Mouse (Mus musculus) adrenal gland, postnatal 25 days (tissue): ENCODE data around the gene Gm45837. TPM values are rescaled to one million over a fixed set of nuclear protein-coding genes. Genes with fewer than 3 reads are reported as not detected.

ENCODE experiments used
- DNase-seq: peaks from one replicate; pipeline ENCODE4 v3.0.0; 2021; ENCODE audit warnings: mixed read lengths
- total RNA-seq: library from RNA; stranded (reverse); gene quantifications from 2 replicates; pipeline ENCODE4 v1.2.3, GENCODE M21; 2021

Gm45837 gene
- total RNA-seq, 1 experiment from 2014 or later = 4.2 TPM

GRCm38 (mm10) chr7:101391909-101392479 is 18.7 kb upstream of the Gm45837 start:
- no peak for DNase-seq

GRCm38 (mm10) chr7:101393015-101393414 is 17.7 kb upstream of the Gm45837 start:
- DNase-seq = no peak

DNA sequence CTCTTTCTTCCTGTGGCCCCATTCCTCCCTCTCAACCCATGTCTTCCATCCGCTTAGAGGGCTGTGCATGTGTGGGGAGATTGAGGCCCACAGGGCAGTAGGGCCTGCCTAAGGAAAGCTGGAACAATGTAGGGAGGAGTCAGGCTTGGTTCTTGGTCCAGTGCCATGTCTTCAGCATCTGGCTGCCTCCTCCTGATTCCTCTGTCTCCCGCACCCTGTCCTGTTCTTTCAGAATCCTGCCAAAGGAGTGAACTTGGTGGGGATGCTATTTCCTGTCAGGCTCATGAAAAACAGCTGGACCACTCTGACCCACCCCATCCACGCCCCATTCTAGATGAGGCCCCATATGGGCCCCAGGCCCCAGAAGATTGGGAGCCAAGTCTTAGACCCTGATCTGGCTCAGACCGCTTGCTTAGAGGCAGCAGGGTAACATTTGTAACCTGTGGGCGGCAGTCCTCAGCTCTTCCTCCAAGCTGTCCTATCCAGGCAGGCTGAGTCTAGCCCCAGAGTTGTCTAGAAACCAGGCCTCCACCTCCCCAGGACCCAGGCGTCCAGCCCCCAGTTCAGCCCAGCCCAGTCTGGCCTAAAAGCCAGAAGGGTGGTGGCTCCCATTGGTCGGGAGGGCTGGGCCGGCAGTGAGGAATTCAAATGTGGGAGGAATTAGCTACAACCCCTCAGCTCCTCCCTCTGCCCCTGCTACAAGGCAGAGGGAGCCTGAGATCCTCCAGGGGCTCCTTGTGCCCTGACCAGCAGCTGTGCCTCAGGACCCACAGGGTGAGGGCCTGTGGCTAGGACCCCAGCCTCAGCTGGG is 16.8 kb upstream of the Gm45837 start:
- no peak for DNase-seq

- DNase-seq = no peak
Observed at GRCm38 (mm10) chr7:101394569-101394968, 16.1 kb upstream of the Gm45837 start.

DNA sequence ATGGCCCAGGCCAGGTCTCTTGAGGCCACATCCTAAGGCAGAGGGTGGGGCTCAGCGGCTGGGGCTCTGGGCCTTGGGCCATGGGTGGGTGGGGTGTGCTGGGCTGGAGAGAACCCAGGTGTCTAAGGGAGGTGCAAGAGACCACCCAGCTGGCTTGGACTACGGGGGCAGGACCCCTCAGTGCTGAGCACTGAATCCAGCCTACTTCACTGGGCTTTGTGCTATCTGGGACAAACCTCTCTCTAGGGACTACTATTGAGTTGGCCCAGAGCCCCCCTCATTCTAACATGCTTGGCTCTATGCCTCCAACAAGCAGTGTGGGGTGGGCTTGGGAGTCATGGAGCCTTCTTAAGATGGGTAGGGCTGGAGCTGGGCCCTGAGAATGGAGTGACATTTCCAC is 15.2 kb upstream of the Gm45837 start:
- no peak for DNase-seq

- no peak for DNase-seq
Observed at GRCm38 (mm10) chr7:101397175-101397574, 13.5 kb upstream of the Gm45837 start.

DNA sequence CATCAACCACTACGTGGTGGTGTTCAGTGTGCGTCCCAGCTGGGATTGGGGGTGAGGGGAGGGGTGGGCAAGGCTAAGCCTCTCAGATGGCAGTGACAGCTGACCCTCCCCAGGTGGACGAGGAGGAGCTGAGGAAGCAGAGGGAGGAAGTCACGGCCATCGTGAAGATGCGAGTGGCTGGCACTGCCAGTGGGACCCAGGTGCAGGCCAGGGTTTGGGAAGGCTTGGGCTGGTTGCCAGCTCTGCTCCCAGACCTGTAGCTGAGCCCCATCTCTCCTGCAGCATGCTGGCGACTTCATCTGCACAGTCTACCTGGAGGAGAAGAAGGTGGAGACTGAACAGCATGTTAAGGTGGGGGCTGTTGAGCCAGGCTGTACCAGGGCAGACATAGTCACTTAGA is 9.2 kb upstream of the Gm45837 start:
- no peak for DNase-seq

GRCm38 (mm10) chr7:101403831-101404230 is 6.9 kb upstream of the Gm45837 start:
- no peak for DNase-seq

GRCm38 (mm10) chr7:101412796-101413195 is 2.1 kb downstream of the Gm45837 start:
- DNase-seq = peak; percentile 83

DNA sequence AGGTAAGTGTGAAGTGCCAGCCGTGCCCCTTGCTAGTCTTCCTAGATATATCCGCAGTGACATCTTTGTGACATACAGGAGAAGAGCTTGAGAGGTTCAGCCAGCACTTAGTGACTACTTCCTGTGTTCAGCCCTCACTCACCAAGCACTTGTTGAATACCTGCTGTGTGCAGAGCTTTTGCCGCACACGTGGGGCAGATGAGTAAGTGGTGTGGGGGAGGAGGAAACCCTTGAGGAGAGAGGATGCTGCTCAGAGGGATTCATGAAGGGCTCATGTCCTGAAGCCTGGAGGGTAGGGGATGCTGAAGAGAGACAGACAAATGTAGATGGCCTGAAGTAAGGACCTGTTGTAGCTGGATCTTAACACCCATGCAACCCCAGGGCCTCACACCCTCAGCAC is 3.5 kb downstream of the Gm45837 start:
- no peak for DNase-seq

GRCm38 (mm10) chr7:101414661-101415511 is 4.2 kb downstream of the Gm45837 start:
- no peak for DNase-seq

DNA sequence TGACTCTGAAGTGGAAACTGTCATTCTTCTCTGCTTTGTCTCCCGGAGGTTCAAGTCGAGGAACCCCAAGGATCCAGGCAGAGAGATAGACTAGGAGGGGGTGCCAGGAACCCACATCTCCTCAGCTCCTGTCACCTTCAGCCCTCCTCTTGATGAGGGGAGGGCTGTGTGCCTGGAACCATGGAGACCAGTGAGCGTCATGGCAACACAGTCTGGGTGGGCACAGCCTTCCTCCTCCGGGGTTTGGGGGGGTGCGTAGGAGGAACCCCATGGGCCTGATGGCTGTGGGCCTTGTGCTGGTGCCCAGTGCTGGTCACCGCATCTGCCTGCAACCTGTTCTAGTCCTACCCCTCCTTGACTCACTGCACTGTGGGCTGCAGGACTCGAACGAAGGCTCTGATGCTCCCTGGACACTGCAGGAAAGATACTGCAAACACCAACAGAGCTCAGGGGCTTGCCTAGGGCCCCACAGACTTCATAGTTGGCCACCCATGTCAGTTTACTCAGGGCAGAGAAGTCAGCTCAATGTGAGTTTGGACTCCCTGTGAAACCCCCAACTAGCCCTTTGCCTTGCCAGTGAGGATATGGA is 4.9 kb downstream of the Gm45837 start:
- DNase-seq = no peak

GRCm38 (mm10) chr7:101416391-101416790 is 5.7 kb downstream of the Gm45837 start:
- DNase-seq = no peak

- no peak for DNase-seq
Observed at GRCm38 (mm10) chr7:101419013-101419770, 8.5 kb downstream of the Gm45837 start.

DNA sequence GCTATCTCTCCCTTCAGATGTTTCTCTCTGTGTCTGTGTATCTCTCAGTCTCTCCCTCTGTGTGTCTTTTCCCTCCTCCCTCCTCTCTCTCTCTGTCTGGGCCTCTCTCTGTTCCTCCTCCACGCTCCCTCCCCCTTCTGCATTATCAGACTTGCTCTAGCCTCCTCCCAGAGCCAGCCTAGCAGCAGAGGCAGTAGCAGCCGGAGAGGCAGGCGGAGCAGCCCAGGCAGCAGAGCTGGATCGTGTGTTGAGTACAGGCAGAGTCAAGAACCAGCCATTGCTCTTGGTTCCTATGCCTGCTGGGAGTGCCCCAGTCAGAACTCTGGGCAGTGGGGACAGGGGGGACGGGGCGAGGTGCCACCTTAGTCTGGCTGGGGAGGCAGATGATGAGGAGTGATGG is 10.8 kb downstream of the Gm45837 start, which contains the start of gene Pde2a:
TSS of gene Pde2a (plus strand) at position 163 of the 400 bp plus-strand sequence.
- no peak for DNase-seq

GRCm38 (mm10) chr7:101422069-101422468 is 11.4 kb downstream of the Gm45837 start:
- DNase-seq = no peak

DNA sequence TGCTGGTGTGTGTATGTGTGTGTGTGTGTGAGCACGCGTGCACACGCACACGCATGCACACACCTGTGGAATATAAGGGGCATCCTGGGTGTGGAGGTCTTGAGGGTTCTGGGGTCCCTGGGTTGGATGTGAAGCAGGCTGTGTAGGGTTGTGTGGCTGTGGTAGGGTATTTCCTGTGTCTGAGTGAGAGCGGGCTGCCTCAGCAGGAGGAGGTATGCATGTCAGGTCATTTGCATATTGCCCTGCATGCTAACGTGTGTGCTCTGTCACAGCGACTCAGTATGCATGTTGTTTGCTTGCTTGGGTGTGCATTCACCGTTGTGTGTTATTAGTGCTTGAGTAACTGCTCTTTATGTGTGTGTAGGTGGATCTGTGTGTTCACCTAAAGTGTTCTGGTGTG is 12.0 kb downstream of the Gm45837 start:
- no peak for DNase-seq

- no peak for DNase-seq
Observed at GRCm38 (mm10) chr7:101423970-101424369, 13.3 kb downstream of the Gm45837 start.

DNA sequence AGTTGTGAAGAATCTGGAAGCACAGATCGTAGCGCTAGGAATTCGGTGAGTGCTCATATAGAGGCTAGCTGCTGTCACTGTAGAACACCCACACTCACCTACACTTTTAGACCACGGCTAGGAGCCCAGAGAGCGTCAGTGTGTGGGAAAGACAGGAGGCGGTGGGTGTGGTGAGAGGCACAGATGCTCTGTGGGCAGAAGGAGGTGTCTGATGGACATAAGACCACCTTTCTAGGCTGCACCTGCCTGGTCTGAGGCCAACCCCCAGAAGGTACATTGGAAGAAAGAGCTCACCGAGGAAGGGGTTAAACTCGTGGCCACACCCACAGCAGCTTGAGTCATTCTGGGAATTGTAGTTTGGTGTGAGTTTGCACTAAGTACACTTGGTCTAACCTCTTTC is 16.0 kb downstream of the Gm45837 start:
- no peak for DNase-seq

DNA sequence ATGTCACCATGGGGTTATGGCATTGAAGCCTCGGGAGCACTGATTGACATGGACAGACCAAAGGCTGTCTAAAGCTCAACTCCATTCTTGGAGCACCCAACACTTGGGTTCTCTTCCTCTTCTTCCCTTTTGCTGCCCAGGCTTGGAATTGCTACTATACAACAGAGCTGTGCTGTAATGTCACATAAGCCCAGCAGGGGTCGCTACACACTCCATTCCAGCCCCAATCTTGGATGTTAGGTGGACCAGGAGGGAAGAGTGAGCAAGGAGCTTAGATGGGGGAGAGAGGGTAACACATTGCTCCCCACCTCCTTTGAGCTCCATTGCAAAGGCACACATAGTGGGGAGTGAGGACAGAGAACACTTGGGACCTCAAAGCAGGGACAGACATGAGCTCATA is 17.1 kb downstream of the Gm45837 start:
- DNase-seq = peak; percentile 57

DNA sequence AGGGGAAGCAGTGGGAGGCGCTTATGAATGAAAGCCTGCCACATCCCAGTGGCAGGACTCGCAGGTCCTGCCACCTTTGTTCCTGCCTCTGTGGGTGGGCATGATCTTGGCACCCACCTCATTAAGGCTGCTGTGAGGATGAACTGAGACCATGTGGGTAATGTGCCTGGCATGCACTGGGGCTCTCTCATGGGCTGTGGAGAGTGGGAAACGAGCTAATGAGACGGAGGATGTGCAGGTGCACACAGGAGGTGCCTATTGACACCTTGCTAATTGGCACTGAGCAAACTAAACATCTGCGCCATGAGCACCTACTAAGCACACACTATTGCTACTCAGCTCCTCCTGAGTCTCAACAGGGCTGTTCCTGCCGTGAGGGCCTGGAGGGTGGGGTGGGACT is 24.4 kb downstream of the Gm45837 start:
- DNase-seq = no peak

- DNase-seq = no peak
Observed at GRCm38 (mm10) chr7:101437876-101438275, 27.2 kb downstream of the Gm45837 start.
